Mouse (Mus musculus): ENCODE measurements at regions not wholly inside any gene's neighbourhood (a gene's known extent, or its start where the extent isn't known, plus 50 kb on each side); places are given as distances from the start of the nearest gene placed in this dataset.

DNA sequence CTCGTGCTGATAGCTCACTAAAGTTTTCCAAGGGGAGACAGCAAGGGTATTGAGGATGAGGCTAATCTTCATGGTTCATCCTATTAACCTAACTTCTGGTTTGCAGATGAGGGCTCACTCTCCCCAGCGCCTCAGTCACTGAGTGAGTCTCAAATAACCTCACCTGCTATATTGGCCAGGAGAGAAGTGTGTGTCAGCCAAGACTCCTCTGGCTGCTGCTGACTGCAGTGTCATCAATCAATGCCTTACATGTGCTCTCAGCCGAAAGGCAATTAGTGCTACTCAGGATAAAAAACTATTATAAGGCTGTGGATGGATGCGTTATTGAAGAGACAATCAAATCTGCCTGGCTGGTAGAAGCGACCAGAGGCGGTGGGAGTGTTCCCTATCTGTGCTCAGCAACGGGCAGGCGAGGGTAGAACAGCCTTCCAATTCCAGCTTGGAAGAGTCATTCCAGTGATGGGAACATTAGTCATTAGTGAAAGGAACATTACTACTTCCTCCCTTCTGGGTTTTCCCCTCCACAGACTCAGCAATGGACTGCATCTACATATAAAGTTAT is 96.4 kb downstream of the Grpr start:
- peak in 1 of 2 experiments; percentile 3 for DNase-seq (ENCODE audit: low spot score in 2 of 2)

- no peak for DNase-seq (ENCODE audit: low spot score in 2 of 2)
These were observed 143.9 kb downstream of the Grpr start for GRCm38 (mm10) chrX:163405586-163405985.

DNA sequence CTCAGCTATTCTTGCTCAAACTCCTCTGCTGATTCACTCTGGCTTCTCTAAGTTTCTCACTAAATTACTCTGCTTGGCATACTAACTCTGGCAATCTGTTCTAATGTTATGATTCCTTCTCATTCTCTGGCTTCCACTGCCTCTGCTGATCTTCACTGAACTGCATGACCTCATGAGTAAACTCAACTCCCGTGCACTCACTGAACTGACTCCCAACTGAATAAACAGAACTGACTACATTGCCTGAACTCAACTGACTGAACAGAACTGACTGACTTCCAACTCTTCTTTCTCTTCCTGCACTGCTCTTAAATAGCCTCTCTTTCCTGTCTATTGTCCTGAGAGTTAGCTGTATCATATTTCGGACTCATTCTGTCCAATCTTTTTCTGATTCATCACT is 163.1 kb downstream of the Grpr start:
- DNase-seq (ENCODE audit: low spot score in 2 of 2) = no peak
